Mouse (Mus musculus) lung, postnatal 0 days (tissue): ENCODE data around the gene Epb41l1. TPM values are rescaled to one million over a fixed set of nuclear protein-coding genes. Genes with fewer than 3 reads are reported as not detected.
A peak's percentile ranks its signal among the peaks of the same experiment; 100 is the strongest.
"Not testable (repeated sequence)": the region's sequence is repeated elsewhere in the genome, so short reads cannot be mapped to it uniquely, and the experiment has no call there.

Experiments used
- ATAC-seq: fragments of 200-750 bp; cut with Nextera tagmentation; 2 replicates; pipeline ENCODE4 v1.8.0; 2017; ENCODE audit warnings: moderate library complexity
- DNase-seq: peaks from one replicate; pipeline ENCODE4 v3.0.0-alpha.2; 2016; ENCODE audit warnings: low spot score
- H3K27ac ChIP-seq: fragments of 300-500 bp; sonication (generic); 2 replicates; pipeline ENCODE4 v1.5.1; 2014; ENCODE audit warnings: antibody characterized with exemption, mild to moderate bottlenecking, low read length, mixed read lengths
- H3K27me3 ChIP-seq: fragments of 300-500 bp; sonication (generic); replicated peaks from 2 replicates; pipeline ENCODE4 v1.6.1; 2014; ENCODE audit warnings: low read length, mixed read lengths; ENCODE audit not compliant: insufficient read depth
- H3K36me3 ChIP-seq: fragments of 300-500 bp; sonication (generic); 2 replicates; pipeline ENCODE4 v1.6.1; 2014; ENCODE audit warnings: low read length, mixed read lengths; ENCODE audit not compliant: insufficient read depth
- H3K4me1 ChIP-seq: fragments of 300-500 bp; sonication (generic); 2 replicates; pipeline ENCODE4 v1.6.1; 2014; ENCODE audit warnings: antibody characterized with exemption, low read depth, low read length, mixed read lengths; ENCODE audit not compliant: insufficient read depth
- H3K4me2 ChIP-seq: fragments of 300-500 bp; sonication (generic); replicated peaks from 2 replicates; pipeline ENCODE4 v1.6.1; 2014; ENCODE audit warnings: low read depth, mild to moderate bottlenecking, low read length, moderate library complexity, mixed read lengths
- H3K4me3 ChIP-seq: fragments of 300-500 bp; sonication (generic); 2 replicates; pipeline ENCODE4 v1.5.1; 2014; ENCODE audit warnings: low read depth, low read length
- H3K9ac ChIP-seq: fragments of 300-500 bp; sonication (generic); replicated peaks from 2 replicates; pipeline ENCODE4 v1.6.1; 2014; ENCODE audit warnings: low read depth, mild to moderate bottlenecking
- H3K9me3 ChIP-seq: fragments of 300-500 bp; sonication (generic); 2 replicates; pipeline ENCODE4 v1.6.1; 2016; ENCODE audit warnings: low read length, mixed read lengths
- CTCF ChIP-seq: IDR thresholded peaks from 2 replicates; pipeline ENCODE4 v1.5.1; 2016; ENCODE audit warnings: antibody characterized with exemption, mild to moderate bottlenecking
- EP300 ChIP-seq: IDR thresholded peaks from 2 replicates; pipeline ENCODE4 v1.6.1; 2016; ENCODE audit warnings: antibody characterized with exemption, mild to moderate bottlenecking, control low read depth
- whole genome bisulfite sequencing: fragments of 180-500 bp; shearing (Covaris S2); extraction: QIAGEN DNeasy Blood & Tissue Kit; methylation state at CpG from one replicate; pipeline ENCODE4 v1.1.7; 2014; 5-methylcytosine and 5-hydroxymethylcytosine counted together
- polyA plus RNA-seq: library from polyadenylated mRNA; unstranded; fragments of >200 nt; fragmentation: Nextera tagmentation; extraction: Ambion mirVana; gene quantifications from 2 replicates; pipeline ENCODE4 v1.2.1, GENCODE M21; 2015

Gene Epb41l1
- polyA plus RNA-seq, 1 experiment from 2014 or later = 1.2 TPM

- Histone ChIP-seq H3K27ac (no peak overlapping the region), H3K36me3 (0 out of 2 replicates have a peak, but pooled peaks cover 4% of the 10 kb centered on the region), H3K4me3 (no peak overlapping the region), H3K4me2 (no peak overlapping the region), H3K27me3 (no peaks in the 10 kb centered on the region), H3K9me3 (no peaks in the 10 kb centered on the region), H3K9ac (no peak overlapping the region), H3K4me1 (no peaks in the 10 kb centered on the region)
- ATAC-seq (no peak), DNase-seq (no peak)
- WGBS = 78% methylated on average over 5 of the region's 6 CpGs
- TF ChIP-seq EP300 (no peak), CTCF (no peak)
Observed at GRCm38 (mm10) chr2:156512561-156512960, 91.9 kb downstream of the Epb41l1 start.

- 83% methylated on average over 9 of the region's 9 CpGs for WGBS
- ATAC-seq (no peak), DNase-seq (no peak)
- no peak for TF ChIP-seq EP300
- TF ChIP-seq CTCF = no peak
- no peaks in the 10 kb centered on the region for H3K4me1 ChIP-seq
- H3K36me3 ChIP-seq = 0 out of 2 replicates have a peak, but pooled peaks cover 4% of the 10 kb centered on the region
- no peaks in the 10 kb centered on the region for H3K27me3 ChIP-seq
- no peaks in the 10 kb centered on the region for H3K9me3 ChIP-seq
- no peak overlapping the region for H3K27ac ChIP-seq
- no peak overlapping the region for H3K4me2 ChIP-seq
- no peak overlapping the region for H3K9ac ChIP-seq
- H3K4me3 ChIP-seq = no peak overlapping the region
Observed at GRCm38 (mm10) chr2:156515102-156515501, 94.4 kb downstream of the Epb41l1 start.

- H3K27me3 ChIP-seq = no peaks in the 10 kb centered on the region
- H3K9me3 ChIP-seq = no peaks in the 10 kb centered on the region
- no peaks in the 10 kb centered on the region for H3K4me1 ChIP-seq
- no peak overlapping the region for H3K4me3 ChIP-seq
- ATAC-seq = peak; percentile 47
- peak; percentile 68 for DNase-seq
- no peak overlapping the region for H3K9ac ChIP-seq
- no peak overlapping the region for H3K27ac ChIP-seq
- 0 out of 2 replicates have a peak, but pooled peaks cover 4% of the 10 kb centered on the region for H3K36me3 ChIP-seq
- WGBS = 30% methylated on average over 7 of the region's 7 CpGs
- H3K4me2 ChIP-seq = no peak overlapping the region
- TF ChIP-seq EP300 = no peak
- TF ChIP-seq CTCF = peak; percentile 94
Observed at GRCm38 (mm10) chr2:156515565-156516185, 95.0 kb downstream of the Epb41l1 start.

GRCm38 (mm10) chr2:156516678-156517077 lies 96.0 kb downstream of the Epb41l1 start:
- not testable (repeated sequence) for H3K4me1 ChIP-seq, H3K27me3 ChIP-seq, H3K36me3 ChIP-seq, H3K9me3 ChIP-seq, H3K4me3 ChIP-seq, H3K9ac ChIP-seq, DNase-seq, H3K27ac ChIP-seq, ATAC-seq, H3K4me2 ChIP-seq
- 68% methylated on average over 2 of the region's 2 CpGs for WGBS

- Histone ChIP-seq H3K27ac (no peak overlapping the region), H3K4me2 (no peak overlapping the region), H3K4me3 (no peak overlapping the region), H3K9me3 (no peaks in the 10 kb centered on the region), H3K27me3 (no peaks in the 10 kb centered on the region), H3K36me3 (0 out of 2 replicates have a peak, but pooled peaks cover 4% of the 10 kb centered on the region), H3K4me1 (no peaks in the 10 kb centered on the region), H3K9ac (no peak overlapping the region)
- WGBS = 79% methylated on average over 6 of the region's 6 CpGs
- TF ChIP-seq CTCF (no peak), EP300 (no peak)
- no peak for DNase-seq
- no peak for ATAC-seq
Observed at GRCm38 (mm10) chr2:156518306-156518705, 97.6 kb downstream of the Epb41l1 start.

- ATAC-seq (no peak), DNase-seq (no peak)
- Histone ChIP-seq H3K4me3 (no peak overlapping the region), H3K4me1 (no peaks in the 10 kb centered on the region), H3K9me3 (no peaks in the 10 kb centered on the region), H3K27ac (no peak overlapping the region), H3K36me3 (no peaks in the 10 kb centered on the region), H3K27me3 (no peaks in the 10 kb centered on the region), H3K9ac (no peak overlapping the region), H3K4me2 (no peak overlapping the region)
- TF ChIP-seq EP300 = no peak
- TF ChIP-seq CTCF = no peak
- WGBS = 86% methylated on average over 5 of the region's 5 CpGs
Observed at GRCm38 (mm10) chr2:156519584-156519983, 98.9 kb downstream of the Epb41l1 start.

GRCm38 (mm10) chr2:156522994-156523393 lies 102.3 kb downstream of the Epb41l1 start:
- TF ChIP-seq CTCF (no peak), EP300 (no peak)
- H3K9ac ChIP-seq = no peak overlapping the region
- 84% methylated on average over 11 of the region's 11 CpGs for WGBS
- no peaks in the 10 kb centered on the region for H3K4me1 ChIP-seq
- H3K27ac ChIP-seq = no peak overlapping the region
- H3K4me3 ChIP-seq = no peak overlapping the region
- H3K36me3 ChIP-seq = no peaks in the 10 kb centered on the region
- no peak overlapping the region for H3K4me2 ChIP-seq
- DNase-seq (no peak), ATAC-seq (no peak)
- H3K9me3 ChIP-seq = no peaks in the 10 kb centered on the region
- no peaks in the 10 kb centered on the region for H3K27me3 ChIP-seq
